Mouse (Mus musculus) forebrain, embryonic 14.5 days (tissue): ENCODE measurements at regions not wholly inside any gene's neighbourhood (a gene's known extent, or its start where the extent isn't known, plus 50 kb on each side); places are given as distances from the start of the nearest gene placed in this dataset.

ENCODE experiments used
- ATAC-seq: fragments of 200-750 bp; cut with Nextera tagmentation; 2 replicates; pipeline ENCODE4 v1.8.0; 2017; ENCODE audit warnings: mild to moderate bottlenecking, moderate library complexity
- DNase-seq: peaks from one replicate; pipeline ENCODE4 v3.0.0-alpha.2; 2015; ENCODE audit warnings: low spot score
- H3K27ac ChIP-seq: fragments of 300-500 bp; sonication (generic); 2 replicates; pipeline ENCODE4 v1.5.1; 2014; ENCODE audit warnings: low read depth, mild to moderate bottlenecking, control low read depth, low read length, moderate library complexity
- H3K27me3 ChIP-seq: fragments of 300-500 bp; sonication (generic); replicated peaks from 2 replicates; pipeline ENCODE4 v1.6.1; 2014; ENCODE audit warnings: low read length, control low read depth, mixed read lengths; ENCODE audit not compliant: control insufficient read depth, insufficient read depth
- H3K36me3 ChIP-seq: fragments of 300-500 bp; sonication (generic); 2 replicates; pipeline ENCODE4 v1.6.1; 2014; ENCODE audit warnings: low read length, control low read depth; ENCODE audit not compliant: control insufficient read depth, insufficient read depth
- H3K4me1 ChIP-seq: fragments of 300-500 bp; sonication (generic); 2 replicates; pipeline ENCODE4 v1.6.1; 2014; ENCODE audit warnings: antibody characterized with exemption, low read length, control low read depth; ENCODE audit not compliant: control insufficient read depth, insufficient read depth
- H3K4me2 ChIP-seq: fragments of 300-500 bp; sonication (generic); 2 replicates; pipeline ENCODE4 v1.6.1; 2014; ENCODE audit warnings: mild to moderate bottlenecking, control low read depth, low read length
- H3K4me3 ChIP-seq: fragments of 300-500 bp; sonication (generic); 2 replicates; pipeline ENCODE4 v1.5.1; 2014; ENCODE audit warnings: low read depth, low read length, control low read depth
- H3K9ac ChIP-seq: fragments of 300-500 bp; sonication (generic); 2 replicates; pipeline ENCODE4 v1.6.1; 2014; ENCODE audit warnings: mild to moderate bottlenecking, low read length, control low read depth, moderate library complexity
- H3K9me3 ChIP-seq: fragments of 300-500 bp; sonication (generic); replicated peaks from 2 replicates; pipeline ENCODE4 v1.6.1; 2016; ENCODE audit warnings: low read length, control low read depth, mixed read lengths; ENCODE audit not compliant: control insufficient read depth
- WGBS: fragments of 180-500 bp; shearing (Covaris S2); extraction: QIAGEN DNeasy Blood & Tissue Kit; methylation state at CpG from one replicate; pipeline ENCODE4 v1.1.7; 2014; 5-methylcytosine and 5-hydroxymethylcytosine counted together

DNA sequence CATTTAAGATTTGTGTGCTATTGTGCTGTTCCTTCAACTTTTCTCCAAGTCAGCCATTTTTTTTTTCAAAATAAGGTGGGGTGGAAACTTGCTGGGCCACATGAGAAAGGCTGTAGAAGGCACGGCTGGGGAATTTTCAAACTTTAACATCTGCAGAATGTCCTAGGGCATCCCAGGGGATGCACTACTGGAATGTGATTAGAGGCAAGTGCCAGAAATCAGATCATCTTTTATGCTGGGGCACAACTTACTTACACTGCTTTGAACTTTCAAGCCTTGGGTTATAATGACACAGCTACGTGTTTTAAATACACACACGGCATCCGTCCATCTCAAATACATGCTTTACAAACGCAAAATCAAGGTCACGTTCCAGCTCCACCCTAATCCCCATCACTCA is 463.0 kb downstream of the Pik3r1 start:
- no peak for DNase-seq
- no peak overlapping the region for H3K4me3 ChIP-seq
- no peak for ATAC-seq
- 54% methylated on average over 6 of the region's 6 CpGs for WGBS
- no peak overlapping the region for H3K27ac ChIP-seq
- no peaks in the 10 kb centered on the region for H3K9me3 ChIP-seq
- H3K4me1 ChIP-seq, result no peaks in the 10 kb centered on the region
- H3K27me3 ChIP-seq, result no peaks in the 10 kb centered on the region
- no peaks in the 10 kb centered on the region for H3K36me3 ChIP-seq
- no peak overlapping the region for H3K9ac ChIP-seq
- H3K4me2 ChIP-seq, result no peak overlapping the region

DNA sequence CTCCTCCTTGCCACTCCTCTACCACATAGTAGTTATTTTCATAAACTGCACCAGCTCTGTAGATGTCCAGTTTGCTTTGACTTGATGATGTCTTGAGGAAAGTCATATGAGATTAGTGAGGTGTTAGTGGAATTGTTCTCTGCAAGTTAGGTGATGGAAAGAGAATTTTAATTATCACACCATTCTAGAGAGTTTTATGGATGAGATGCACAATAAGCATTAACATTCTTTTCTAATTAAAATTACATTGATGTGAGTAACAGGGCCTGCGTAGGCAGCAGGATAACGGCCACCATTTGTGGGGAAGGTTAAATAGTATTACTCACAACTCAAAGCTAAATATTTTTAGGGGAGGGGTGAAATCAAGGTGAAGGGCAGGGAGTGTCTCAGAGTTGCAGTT is 466.7 kb downstream of the Pik3r1 start:
- 43% methylated on average over 2 of the region's 2 CpGs for WGBS

DNA sequence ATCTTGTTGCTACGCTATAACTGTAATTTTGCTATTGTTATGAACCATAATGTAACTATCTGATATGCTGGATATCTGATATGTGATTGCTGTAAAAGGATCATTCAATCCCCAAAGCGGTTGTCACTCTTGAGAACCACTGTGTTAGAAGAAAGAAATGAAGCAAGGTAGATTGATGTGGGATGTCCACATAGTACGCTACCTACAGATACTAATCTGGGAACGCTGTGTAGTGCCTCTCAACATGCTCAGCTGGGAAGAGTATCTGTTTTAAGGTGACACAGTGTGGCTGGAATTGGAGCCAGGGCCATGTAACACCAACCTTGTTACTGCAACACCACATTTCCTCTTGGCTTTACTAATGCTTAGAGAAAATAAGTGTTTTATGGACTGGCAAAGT is 456.2 kb upstream of the Slc30a5 start:
- no peak for ATAC-seq
- Histone ChIP-seq H3K9me3 (no peaks in the 10 kb centered on the region), H3K27ac (no peak overlapping the region), H3K36me3 (no peaks in the 10 kb centered on the region), H3K4me2 (no peak overlapping the region), H3K9ac (no peak overlapping the region), H3K4me3 (no peak overlapping the region), H3K27me3 (no peaks in the 10 kb centered on the region), H3K4me1 (peaks cover 9% of the 10 kb centered on the region)
- DNase-seq, result no peak
- WGBS, result 96% methylated on average over 4 of the region's 4 CpGs

More for the DNA sequence above, 466.7 kb downstream of the Pik3r1 start:
- Histone ChIP-seq H3K4me3 (no peak overlapping the region), H3K9me3 (no peaks in the 10 kb centered on the region), H3K4me2 (no peak overlapping the region), H3K27me3 (no peaks in the 10 kb centered on the region), H3K27ac (no peak overlapping the region), H3K9ac (no peak overlapping the region), H3K36me3 (no peaks in the 10 kb centered on the region), H3K4me1 (no peaks in the 10 kb centered on the region)
- DNase-seq (no peak), ATAC-seq (no peak)

DNA sequence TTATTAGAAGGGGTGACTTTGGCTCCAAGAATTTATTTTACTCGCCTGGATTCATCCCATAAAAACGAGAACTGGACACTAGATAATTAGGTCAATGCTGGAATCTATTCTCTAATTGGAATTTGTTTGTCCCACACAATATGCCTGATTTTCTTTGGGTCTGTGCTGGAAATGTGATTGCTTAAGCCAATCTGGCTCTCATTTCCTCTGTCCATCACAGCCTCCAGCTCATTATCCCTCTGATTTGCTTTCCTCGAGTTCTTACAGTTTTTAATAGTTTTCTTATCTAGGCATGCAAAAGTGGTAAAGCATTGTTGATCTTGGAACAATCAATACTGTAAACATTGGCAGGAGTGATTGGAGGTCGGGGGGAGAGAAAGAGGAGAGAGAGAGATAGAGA is 453.9 kb upstream of the Slc30a5 start:
- Histone ChIP-seq H3K27ac (no peak overlapping the region), H3K4me2 (no peak overlapping the region), H3K4me3 (no peak overlapping the region), H3K4me1 (peaks cover 9% of the 10 kb centered on the region), H3K9me3 (no peaks in the 10 kb centered on the region), H3K36me3 (no peaks in the 10 kb centered on the region), H3K9ac (no peak overlapping the region), H3K27me3 (no peaks in the 10 kb centered on the region)
- ATAC-seq (peak; percentile 38; the same call in 1 of the 2 replicates), DNase-seq (peak; percentile 30)
- 17% methylated on average over 4 of the region's 4 CpGs for WGBS

DNA sequence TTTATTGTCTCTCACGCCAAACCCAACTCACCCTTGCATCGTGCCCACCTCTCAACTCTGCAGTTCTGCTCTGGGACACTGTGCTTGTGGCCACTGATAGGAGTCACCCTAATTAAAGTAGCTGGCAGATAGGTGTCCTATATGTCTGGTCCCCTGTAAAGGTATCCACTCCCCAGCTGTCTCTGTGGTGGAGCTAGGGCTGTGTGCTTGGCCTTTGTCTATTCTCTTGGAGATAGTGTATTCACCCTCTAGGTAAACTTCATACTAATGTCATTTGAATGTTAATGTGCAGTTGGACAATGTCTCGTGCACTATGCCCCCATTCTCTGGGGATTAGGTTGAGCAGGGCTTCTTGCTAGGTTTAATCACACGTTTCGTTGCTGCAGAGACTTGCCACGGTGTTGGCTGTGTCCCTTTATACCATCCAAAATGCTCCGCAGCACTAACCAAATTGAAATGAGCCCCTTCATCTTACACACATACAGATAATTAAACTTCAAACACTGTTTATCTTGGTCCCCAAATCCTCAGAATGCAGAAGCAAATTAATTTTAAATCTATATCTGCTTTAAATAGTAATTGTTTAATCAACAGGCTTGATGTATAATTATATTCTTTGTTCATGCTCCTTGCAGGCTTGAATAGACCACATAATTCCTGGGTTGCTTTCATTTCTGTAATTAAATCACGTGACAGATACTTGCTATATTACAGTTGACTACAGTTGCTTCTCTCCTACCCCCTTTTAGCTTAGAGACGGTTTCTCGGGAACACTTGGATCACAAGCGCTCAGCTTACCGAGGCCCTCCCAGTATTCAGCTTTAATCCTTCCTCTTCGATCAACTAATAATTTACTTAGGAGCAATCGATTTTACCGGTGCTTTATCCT is 453.0 kb upstream of the Slc30a5 start:
- no peak overlapping the region for H3K4me3 ChIP-seq
- 30% methylated on average over 15 of the region's 15 CpGs for WGBS
- peaks cover 9% of the 10 kb centered on the region for H3K4me1 ChIP-seq
- no peaks in the 10 kb centered on the region for H3K27me3 ChIP-seq
- no peak overlapping the region for H3K9ac ChIP-seq
- no peaks in the 10 kb centered on the region for H3K9me3 ChIP-seq
- H3K36me3 ChIP-seq, result no peaks in the 10 kb centered on the region
- DNase-seq (peak; percentile 72), ATAC-seq (peak; percentile 85)
- H3K27ac ChIP-seq, result no peak overlapping the region
- peak overlapping the region; percentile 18; the same call in 1 of the 2 replicates for H3K4me2 ChIP-seq

DNA sequence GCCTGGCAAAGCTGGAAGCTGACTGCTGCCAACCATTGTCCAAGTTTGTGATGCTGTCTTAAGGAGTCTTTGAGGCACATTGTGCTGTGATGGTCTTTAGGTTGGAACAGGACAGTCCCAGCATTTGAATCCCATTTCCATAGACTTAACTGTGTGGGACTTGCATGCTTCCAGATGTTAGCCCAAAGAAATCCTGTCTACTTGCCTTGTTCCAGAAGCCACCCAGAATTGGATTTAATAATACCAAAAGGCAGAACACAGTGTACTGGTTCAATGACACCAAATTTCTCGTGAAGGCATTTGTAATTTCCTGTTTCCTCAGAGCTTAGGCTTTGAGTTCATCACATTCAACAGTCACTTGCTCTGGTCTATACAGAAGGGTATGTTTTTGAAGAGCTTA is 444.9 kb upstream of the Slc30a5 start:
- no peak for DNase-seq
- H3K9ac ChIP-seq, result no peak overlapping the region
- 0 out of 2 replicates have a peak, but pooled peaks cover 3% of the 10 kb centered on the region for H3K9me3 ChIP-seq
- no peaks in the 10 kb centered on the region for H3K4me1 ChIP-seq
- H3K36me3 ChIP-seq, result no peaks in the 10 kb centered on the region
- H3K27me3 ChIP-seq, result no peaks in the 10 kb centered on the region
- no peak overlapping the region for H3K4me3 ChIP-seq
- no peak for ATAC-seq
- WGBS, result 79% methylated on average over 1 of the region's 1 CpGs
- no peak overlapping the region for H3K27ac ChIP-seq
- H3K4me2 ChIP-seq, result no peak overlapping the region

DNA sequence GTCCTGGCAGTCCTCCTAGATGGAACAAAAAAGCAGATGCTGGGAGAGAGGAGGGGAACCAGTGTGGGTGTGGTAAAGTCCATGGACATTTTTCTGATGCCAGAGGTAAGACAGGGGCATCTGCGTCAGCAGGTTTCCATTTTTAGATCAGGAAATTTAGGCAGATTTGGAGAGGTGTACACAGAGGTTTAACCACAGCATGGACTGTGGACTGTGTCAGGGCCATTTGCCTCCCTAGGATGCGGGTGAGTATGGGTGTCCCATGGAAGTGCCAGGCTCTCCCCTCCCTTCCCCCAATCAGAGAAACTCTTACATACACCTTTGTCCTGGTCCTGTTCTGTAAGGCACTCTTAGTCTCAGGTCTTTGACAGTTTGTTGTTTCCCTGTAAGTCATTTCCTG is 443.5 kb upstream of the Slc30a5 start:
- Histone ChIP-seq H3K4me3 (no peak overlapping the region), H3K4me1 (no peaks in the 10 kb centered on the region), H3K27me3 (no peaks in the 10 kb centered on the region), H3K36me3 (no peaks in the 10 kb centered on the region), H3K27ac (no peak overlapping the region), H3K9ac (no peak overlapping the region), H3K9me3 (0 out of 2 replicates have a peak, but pooled peaks cover 3% of the 10 kb centered on the region), H3K4me2 (no peak overlapping the region)
- ATAC-seq, result no peak
- no peak for DNase-seq
- WGBS, result 94% methylated on average over 2 of the region's 2 CpGs

DNA sequence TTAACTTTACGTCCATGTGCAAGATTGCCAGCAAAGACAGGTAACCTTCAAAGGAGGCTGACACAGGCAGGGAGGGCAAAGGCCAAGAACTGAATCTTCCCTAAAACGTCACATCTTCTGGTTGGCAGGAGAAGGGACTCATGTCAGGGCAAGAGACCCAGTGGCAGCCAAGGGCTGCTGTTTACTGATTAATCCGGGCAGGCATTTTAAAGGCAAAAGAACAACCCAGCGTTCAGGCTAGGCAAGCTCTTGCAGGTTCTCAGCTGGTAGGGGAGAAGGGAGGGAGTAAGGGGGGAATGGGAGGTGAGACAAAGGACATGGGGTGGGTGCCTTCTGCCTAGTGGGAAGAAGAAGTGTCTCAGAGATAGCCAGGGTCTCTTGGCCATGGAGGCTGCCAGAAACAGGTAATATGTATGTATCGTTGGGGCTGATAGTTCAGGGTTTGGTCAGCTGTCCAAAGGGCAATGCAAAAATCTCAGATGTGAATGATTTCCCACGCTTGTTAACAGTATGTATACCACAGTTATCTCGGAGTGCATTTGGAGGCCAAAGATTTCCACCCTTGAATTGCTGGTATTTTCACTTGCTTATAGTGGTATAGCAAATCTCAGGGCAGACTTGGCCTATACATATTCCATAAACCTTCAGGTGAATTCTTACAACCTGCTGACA is 441.4 kb upstream of the Slc30a5 start:
- H3K9me3 ChIP-seq, result 0 out of 2 replicates have a peak, but pooled peaks cover 3% of the 10 kb centered on the region
- H3K4me3 ChIP-seq, result no peak overlapping the region
- H3K27me3 ChIP-seq, result no peaks in the 10 kb centered on the region
- H3K27ac ChIP-seq, result no peak overlapping the region
- H3K9ac ChIP-seq, result no peak overlapping the region
- no peaks in the 10 kb centered on the region for H3K36me3 ChIP-seq
- DNase-seq (no peak), ATAC-seq (no peak)
- 75% methylated on average over 7 of the region's 7 CpGs for WGBS
- no peaks in the 10 kb centered on the region for H3K4me1 ChIP-seq
- H3K4me2 ChIP-seq, result no peak overlapping the region

DNA sequence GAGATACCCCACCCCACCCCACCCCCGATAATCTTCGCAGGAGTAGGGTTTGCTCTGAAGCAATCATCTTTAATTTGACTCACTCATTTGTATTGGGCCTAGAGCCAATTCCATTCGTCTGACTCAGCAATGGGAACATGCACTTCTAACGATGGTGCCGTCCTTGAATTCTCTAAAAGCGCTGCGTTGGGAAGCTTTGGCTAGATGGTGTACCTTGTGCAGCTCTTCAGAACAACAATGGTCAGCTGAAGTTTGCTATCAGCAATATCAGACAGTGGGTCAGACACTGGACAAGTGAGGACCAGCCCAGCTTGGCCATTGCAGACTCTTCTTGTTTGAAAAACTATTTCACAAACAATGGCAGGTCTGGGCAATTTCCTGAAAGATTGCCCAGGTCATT is 440.1 kb upstream of the Slc30a5 start:
- H3K36me3 ChIP-seq, result no peaks in the 10 kb centered on the region
- no peaks in the 10 kb centered on the region for H3K4me1 ChIP-seq
- 66% methylated on average over 7 of the region's 7 CpGs for WGBS
- H3K27me3 ChIP-seq, result no peaks in the 10 kb centered on the region
- H3K9ac ChIP-seq, result no peak overlapping the region
- no peak overlapping the region for H3K27ac ChIP-seq
- DNase-seq (peak; percentile 6), ATAC-seq (no peak)
- H3K9me3 ChIP-seq, result no peaks in the 10 kb centered on the region
- no peak overlapping the region for H3K4me2 ChIP-seq
- H3K4me3 ChIP-seq, result no peak overlapping the region
